In genomic region chr10:117447206-117447605, GRCm38 (mm10) we compare ENCODE assay signal across 22 mouse cellular contexts.
DNase-seq lines count a peak whose midpoint lies in the region; ATAC-seq and TF ChIP-seq lines count a peak whose summit lies in the region.
"Had no signal": no experiment of that assay in that cellular context is flagged by ENCODE, and none has a peak within 500 bp of the region (broad histone marks: within the 10 kb centered on the region; RNA-seq: fewer than 3 reads in every experiment).

No protein-coding gene starts in this region.

- no peak for TF ChIP-seq EP300 in CH12.LX (IDR thresholded peaks at IDR 0.05; ENCODE audit: low read length)

- H3K4me2 ChIP-seq in CH12.LX (ENCODE audit: insufficient read depth, low read depth, poor library complexity, severe bottlenecking) = peak overlapping the region; percentile 7; the same call in 1 of the 2 replicates
- no peak overlapping the region for H3K4me2 ChIP-seq in forebrain, embryonic 14.5 days (ENCODE audit: low read length)
- H3K4me2 ChIP-seq: embryonic facial prominence, embryonic 12.5 days; forebrain, embryonic 13.5 days had no signal

- peak; percentile 72 for DNase-seq in heart, adult 11 months
- DNase-seq in heart, adult 8-10 months (ENCODE audit: low spot score) = no peak
- DNase-seq in testis, postnatal 14 days (ENCODE audit: low spot score) = no peak
- DNase-seq in CH12.LX (ENCODE audit: extremely low read depth) (no peak), adipocyte (ENCODE audit: low spot score) (peak; percentile 97)
- DNase-seq in forebrain, embryonic 14.5 days (ENCODE audit: low spot score) = no peak
- DNase-seq: adrenal gland, adult 8-10 months; adrenal gland, postnatal 25 days; B cell, adult 2 months; cerebellum, adult 11 months; cerebellum, adult 18-20 months; cerebellum, adult 9-10 months; cerebellum, postnatal 10 days; cerebellum, postnatal 25 days had no signal

- peaks cover 5% of the 10 kb centered on the region for H3K9me3 ChIP-seq in CH12.LX (replicated peaks; ENCODE audit: low read length)
- no peaks in the 10 kb centered on the region; the same call in 1 of the 2 replicates for H3K9me3 ChIP-seq in forebrain, embryonic 14.5 days (replicated peaks; ENCODE audit: control insufficient read depth, low read length)

- H3K36me3 ChIP-seq in testis, adult 2 months (ENCODE audit: control insufficient read depth, insufficient read depth, low read length) = no peaks in the 10 kb centered on the region
- no peaks in the 10 kb centered on the region for H3K36me3 ChIP-seq in CH12.LX (replicated peaks in 1 of 2; ENCODE audit: control insufficient read depth in 1 of 2, insufficient read depth in 1 of 2, low read length in 1 of 2)
- H3K36me3 ChIP-seq in forebrain, embryonic 14.5 days (ENCODE audit: control insufficient read depth, insufficient read depth, low read length) = no peaks in the 10 kb centered on the region
- H3K36me3 ChIP-seq: embryonic facial prominence, embryonic 10.5 days; embryonic facial prominence, embryonic 12.5 days had no signal

- no peak for TF ChIP-seq RAD21 in CH12.LX (IDR thresholded peaks at IDR 0.05; ENCODE audit: low read depth, low read length)

- H3K27ac ChIP-seq in testis, adult 2 months (ENCODE audit: control insufficient read depth, insufficient read depth, low read depth, low read length) = no peak overlapping the region
- H3K27ac ChIP-seq in CH12.LX (ENCODE audit: insufficient read depth, low read depth) = no peak overlapping the region
- no peak overlapping the region for H3K27ac ChIP-seq in forebrain, embryonic 14.5 days (ENCODE audit: low read depth, low read length)
- H3K27ac ChIP-seq: embryonic facial prominence, embryonic 10.5 days; embryonic facial prominence, embryonic 12.5 days; forebrain, embryonic 13.5 days had no signal

- TF ChIP-seq CTCF in testis, adult 2 months (IDR thresholded peaks at IDR 0.05; ENCODE audit: control insufficient read depth, insufficient read depth, insufficient replicate concordance, low read depth, low read length) = no peak
- TF ChIP-seq CTCF in CH12.LX (conservative IDR thresholded peaks at IDR 0.05 in 1 of 2, IDR thresholded peaks at IDR 0.05 in 1 of 2; ENCODE audit: low read depth in 2 of 2, low read length in 2 of 2) = no peak

- H3K27me3 ChIP-seq in testis, adult 2 months (ENCODE audit: control insufficient read depth, insufficient read depth, low read length) = no peaks in the 10 kb centered on the region
- no peaks in the 10 kb centered on the region for H3K27me3 ChIP-seq in CH12.LX (replicated peaks)
- H3K27me3 ChIP-seq in forebrain, embryonic 14.5 days (replicated peaks; ENCODE audit: control insufficient read depth, insufficient read depth, low read length) = no peaks in the 10 kb centered on the region
- H3K27me3 ChIP-seq: embryonic facial prominence, embryonic 12.5 days; forebrain, embryonic 13.5 days had no signal

- no peak for TF ChIP-seq POLR2A in testis, adult 2 months (IDR thresholded peaks at IDR 0.05; ENCODE audit: control insufficient read depth, low read depth, low read length)
- TF ChIP-seq POLR2A in CH12.LX (IDR thresholded peaks at IDR 0.05; ENCODE audit: low read depth, low read length) = no peak

- H3K4me3 ChIP-seq in testis, adult 2 months (ENCODE audit: control insufficient read depth, low read depth, low read length) = peak overlapping the region; percentile 53
- H3K4me3 ChIP-seq in CH12.LX (replicated peaks in 1 of 3; ENCODE audit: low read depth in 2 of 3, low read length in 2 of 3, poor library complexity in 1 of 3) = no peak overlapping the region
- H3K4me3 ChIP-seq in forebrain, embryonic 14.5 days (ENCODE audit: low read depth, low read length) = no peak overlapping the region
- H3K4me3 ChIP-seq: embryonic facial prominence, embryonic 10.5 days; embryonic facial prominence, embryonic 12.5 days; forebrain, embryonic 13.5 days had no signal

- peaks cover 7% of the 10 kb centered on the region for H3K4me1 ChIP-seq in testis, adult 2 months (ENCODE audit: control insufficient read depth, insufficient read depth, low read length)
- peaks cover 0 to 11% of the 10 kb centered on the region in 2 experiments; a peak in 2 of 4 replicates for H3K4me1 ChIP-seq in CH12.LX (ENCODE audit: control insufficient read depth in 1 of 2, insufficient read depth in 2 of 2)
- H3K4me1 ChIP-seq in forebrain, embryonic 14.5 days (ENCODE audit: control insufficient read depth, insufficient read depth, low read length) = no peaks in the 10 kb centered on the region
- H3K4me1 ChIP-seq: embryonic facial prominence, embryonic 12.5 days had no signal

- dilution Hi-C loops in CH12.LX (cut with MboI; ENCODE audit: extremely low pct_ligation_motif_present, extremely low pct_unique_long_range_greater_than_20kb, low sequenced_read_pairs) = no loop called here

- H3K79me2 ChIP-seq in CH12.LX (replicated peaks; ENCODE audit: control insufficient read depth, extremely low read depth, insufficient read depth, poor library complexity, severe bottlenecking) = no peaks in the 10 kb centered on the region

- in situ Hi-C loops in CH12.LX (cut with MboI; ENCODE audit: low pct_ligation_motif_present, low pct_unique_long_range_greater_than_20kb, low sequenced_read_pairs) = loop anchor here (25.0 kb wide), 1 partner anchor 185 kb away; no protein-coding TSS in a partner anchor

- no peak overlapping the region for H3K9ac ChIP-seq in CH12.LX (ENCODE audit: insufficient read depth, low read depth)
- no peak overlapping the region for H3K9ac ChIP-seq in forebrain, embryonic 14.5 days (ENCODE audit: low read length)
- H3K9ac ChIP-seq: embryonic facial prominence, embryonic 12.5 days; forebrain, embryonic 13.5 days had no signal

- 79% methylated on average over 8 of the region's 8 CpGs for WGBS in forebrain, embryonic 14.5 days

- no peak for ATAC-seq in forebrain, embryonic 14.5 days
- ATAC-seq in megakaryocyte-erythroid progenitor cell, adult 5-6 weeks (replicated peaks; ENCODE audit: low FRiP score, low TSS enrichment, poor library complexity, severe bottlenecking) = no peak
- ATAC-seq: activated CD4-positive, CD25-positive, alpha-beta regulatory T cell, adult 4 months; CD4-positive, CD25-positive, alpha-beta regulatory T cell, adult 4 months; forebrain, embryonic 13.5 days; forebrain, embryonic 16.5 days had no signal

TF ChIP-seq in CH12.LX, 34 proteins besides CTCF, POLR2A, EP300 and RAD21:
- TF ChIP-seq KAT2A (IDR thresholded peaks at IDR 0.05; ENCODE audit: insufficient replicate concordance, low read length) (no peak), ELF1 (IDR thresholded peaks at IDR 0.05; ENCODE audit: low read depth, low read length) (no peak), MXI1 (IDR thresholded peaks at IDR 0.05; ENCODE audit: low read depth, low read length) (no peak), PAX5 (IDR thresholded peaks at IDR 0.05; ENCODE audit: low read length) (no peak), GABPA (IDR thresholded peaks at IDR 0.05; ENCODE audit: insufficient replicate concordance, low read depth, low read length) (no peak), NELFE (IDR thresholded peaks at IDR 0.05; ENCODE audit: low read depth, low read length) (no peak), MAX (IDR thresholded peaks at IDR 0.05; ENCODE audit: low read length) (no peak), CHD2 (IDR thresholded peaks at IDR 0.05; ENCODE audit: low read length) (no peak), ETS1 (conservative IDR thresholded peaks at IDR 0.05; ENCODE audit: low read depth, low read length) (no peak), USF1 (IDR thresholded peaks at IDR 0.05; ENCODE audit: low read depth, low read length) (no peak), RCOR1 (conservative IDR thresholded peaks at IDR 0.05; ENCODE audit: low read depth, low read length) (no peak), CHD1 (IDR thresholded peaks at IDR 0.05; ENCODE audit: low read depth, low read length) (no peak), E2F4 (IDR thresholded peaks at IDR 0.05; ENCODE audit: insufficient replicate concordance, low read depth, low read length) (no peak)

Comparison
In these comparisons a context has a peak if more than half of its experiments do, and no peak if none do; other contexts are left out.
1. DNase-seq: peak in heart, adult 11 months (single experiment) and adipocyte (single experiment); none in heart, adult 8-10 months (single experiment), testis, postnatal 14 days (single experiment), CH12.LX (single experiment) and forebrain, embryonic 14.5 days (single experiment).